Mouse (Mus musculus) forebrain, embryonic 10.5 days (tissue): Measurements from ENCODE around the gene Etnk2. TPM values are rescaled to one million over a fixed set of nuclear protein-coding genes. Genes with fewer than 3 reads are reported as not detected.

Source experiments
- DNase-seq: peaks from one replicate; pipeline ENCODE4 v3.0.0-alpha.2; 2017; ENCODE audit warnings: low spot score; ENCODE audit errors: extremely low spot score
- H3K27ac ChIP-seq: fragments of 300-500 bp; sonication (generic); 2 replicates; pipeline ENCODE4 v1.5.1; 2016; ENCODE audit warnings: mild to moderate bottlenecking
- H3K27me3 ChIP-seq: fragments of 300-500 bp; sonication (generic); 2 replicates; pipeline ENCODE4 v1.6.1; 2016; ENCODE audit warnings: mild to moderate bottlenecking; ENCODE audit not compliant: poor library complexity, severe bottlenecking
- H3K36me3 ChIP-seq: fragments of 300-500 bp; sonication (generic); replicated peaks from 2 replicates; pipeline ENCODE4 v1.6.1; 2016; ENCODE audit warnings: mild to moderate bottlenecking, moderate library complexity
- H3K4me1 ChIP-seq: fragments of 300-500 bp; sonication (generic); 2 replicates; pipeline ENCODE4 v1.6.1; 2016
- H3K4me3 ChIP-seq: fragments of 300-500 bp; sonication (generic); 2 replicates; pipeline ENCODE4 v1.5.1; 2016; ENCODE audit warnings: mild to moderate bottlenecking, moderate library complexity
- H3K9me3 ChIP-seq: fragments of 300-500 bp; sonication (generic); 2 replicates; pipeline ENCODE4 v1.6.1; 2016; ENCODE audit warnings: mild to moderate bottlenecking, moderate library complexity
- WGBS: fragments of 180-500 bp; shearing (Covaris S2); methylation state at CpG from one replicate; pipeline ENCODE4 v1.1.7; 2016; 5-methylcytosine and 5-hydroxymethylcytosine counted together
- polyA plus RNA-seq: library from polyadenylated mRNA; unstranded; fragments of >200 nt; fragmentation: Nextera tagmentation; extraction: Ambion mirVana; gene quantifications from 2 replicates; pipeline ENCODE4 v1.2.1, GENCODE M21; 2016

Gene Etnk2
- polyA plus RNA-seq, 1 experiment from 2014 or later: 1.7 TPM

DNA sequence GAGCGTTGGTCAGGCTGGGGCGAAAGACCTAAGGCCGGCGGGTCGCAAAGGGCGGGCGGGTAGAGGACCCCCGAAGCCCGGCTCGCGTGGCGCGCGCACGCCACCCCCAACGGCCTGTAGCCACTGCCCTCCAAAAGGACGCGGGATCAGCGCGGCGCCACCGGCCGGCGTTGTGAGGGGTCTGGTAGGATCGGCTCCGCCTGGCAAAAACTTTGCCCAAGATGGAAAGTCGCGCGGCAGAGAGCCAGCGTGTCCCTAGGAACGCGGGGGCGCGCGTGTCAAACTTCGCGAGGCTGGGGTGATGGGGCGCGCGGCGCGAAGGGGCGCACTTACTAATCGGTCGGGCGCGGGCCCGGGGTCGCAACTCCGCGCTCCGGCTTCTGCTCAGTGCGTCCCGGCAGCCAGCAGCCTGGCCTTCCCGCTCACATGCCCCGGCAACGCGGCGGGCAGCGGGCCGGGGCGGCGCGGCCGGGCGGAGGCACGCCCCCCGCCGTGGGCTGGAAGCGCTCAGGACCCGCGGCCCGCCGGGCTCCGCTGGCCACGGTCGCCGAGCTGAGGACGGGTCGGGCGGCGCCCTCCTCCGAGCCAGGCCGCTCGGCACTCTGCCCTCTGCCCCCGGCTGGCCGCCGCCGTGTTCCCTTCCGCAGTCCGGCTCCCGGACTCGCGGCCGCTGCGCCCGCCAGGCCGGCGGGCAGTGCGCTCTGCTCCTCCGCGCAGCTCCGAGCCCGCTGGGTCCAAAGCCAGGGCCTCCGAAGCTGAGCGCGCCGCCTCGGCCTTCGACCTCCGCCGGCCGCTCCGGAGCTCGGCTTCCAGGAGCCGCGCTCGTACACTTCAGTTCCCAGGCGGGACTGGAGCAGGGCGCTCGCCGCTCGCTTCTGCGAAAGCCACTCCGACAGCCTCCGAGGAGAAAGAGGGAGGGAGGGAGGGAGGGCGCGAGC is 60.4 kb downstream of the Etnk2 start, which contains the start of gene Sox13:
Gene Sox13 (minus strand): TSS at position 835 of the 938 bp plus-strand sequence.
- DNase-seq: peak; percentile 77
- H3K4me3 ChIP-seq: peak within 1 kb of the TSS; percentile 91
- H3K27ac ChIP-seq: peak within 1 kb of the TSS; percentile 95
- peaks cover 53% of the 10 kb centered on the region for H3K4me1 ChIP-seq
- H3K9me3 ChIP-seq: 0 out of 2 replicates have a peak, but pooled peaks cover under 1% of the 10 kb centered on the region
- H3K27me3 ChIP-seq: 0 out of 2 replicates have a peak, but pooled peaks cover 8% of the 10 kb centered on the region
- no peaks in the 10 kb centered on the region for H3K36me3 ChIP-seq
- WGBS: under 1% methylated on average over 125 of the region's 128 CpGs

DNA sequence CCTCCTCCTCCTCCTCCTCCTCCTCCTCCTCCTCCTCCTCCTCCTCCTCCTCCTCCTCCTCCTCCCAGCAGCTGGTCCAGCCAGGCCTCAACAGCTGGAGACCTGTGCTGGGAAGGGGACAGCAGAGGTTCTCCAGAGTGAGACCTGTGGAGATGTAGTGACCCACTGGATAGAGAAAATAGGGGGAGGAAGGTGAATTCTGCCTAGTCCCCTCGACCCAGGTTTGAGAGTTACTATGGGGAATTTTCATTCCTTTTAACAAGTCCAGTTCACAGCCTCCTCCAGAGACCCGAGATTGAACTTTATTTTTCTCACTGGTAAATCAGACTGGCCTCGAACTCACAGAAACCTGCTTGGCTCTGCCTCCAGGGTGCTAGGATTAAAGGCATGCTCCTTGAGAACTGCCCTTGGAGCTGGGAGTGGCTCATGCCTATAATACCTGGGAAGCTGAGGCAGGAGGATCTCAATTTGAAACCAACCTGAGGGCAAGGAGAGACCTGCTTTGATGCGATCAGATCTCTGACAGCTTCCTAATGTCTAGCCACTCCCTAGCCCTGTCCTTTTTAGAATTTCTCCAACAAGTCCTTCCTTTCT is 61.3 kb downstream of the Etnk2 start:
- H3K36me3 ChIP-seq: no peaks in the 10 kb centered on the region
- 60% methylated on average over 4 of the region's 4 CpGs for WGBS
- no peak for DNase-seq
- 0 out of 2 replicates have a peak, but pooled peaks cover 8% of the 10 kb centered on the region for H3K27me3 ChIP-seq
- H3K9me3 ChIP-seq: peaks cover 8% of the 10 kb centered on the region
- peak overlapping the region; percentile 95 for H3K27ac ChIP-seq
- H3K4me3 ChIP-seq: peak overlapping the region; percentile 91
- H3K4me1 ChIP-seq: peaks cover 45% of the 10 kb centered on the region

Other genes starting within 250 kb of the Etnk2 start
- 59.1 and 59.3 TPM in 2 replicates for gene Ppp1r15b, start 232.4 kb upstream of the Etnk2 start, polyA plus RNA-seq
- gene Plekha6, start 199.4 kb upstream of the Etnk2 start, polyA plus RNA-seq: 9.0 and 9.9 TPM in 2 replicates
- gene Golt1a, start 53.8 kb upstream of the Etnk2 start, polyA plus RNA-seq: not detected in 2 replicates
- gene Kiss1, start 41.7 kb upstream of the Etnk2 start, polyA plus RNA-seq: not detected in 2 replicates
- not detected in 2 replicates for gene Ren1, start 13.1 kb upstream of the Etnk2 start, polyA plus RNA-seq
- 12.5 and 14.1 TPM in 2 replicates for gene Sox13, start 60.8 kb downstream of the Etnk2 start, polyA plus RNA-seq
- gene Snrpe, start 246.7 kb downstream of the Etnk2 start, polyA plus RNA-seq: 948 and 960 TPM in 2 replicates